Mouse (Mus musculus) cerebellum, postnatal 14 days (tissue): ENCODE measurements around the gene Coq10b.

Experiments
- DNase-seq, 2 experiments: peaks; one replicate each; pipeline ENCODE4 v3.0.0; 2021; ENCODE audit warnings: mixed read lengths in 2 of 2

Gene Coq10b

GRCm38 (mm10) chr1:55052355-55052953 is at the start of gene Coq10b:
TSS of gene Coq10b (plus strand) at chr1:55052770.
- DNase-seq = peak; percentile 98 to 100

- peak in 1 of 2 experiments; percentile 18 for DNase-seq
These were observed 44.3 kb upstream of the Coq10b start for GRCm38 (mm10) chr1:55008313-55008712.

- no peak for DNase-seq
These were observed 40.1 kb upstream of the Coq10b start for GRCm38 (mm10) chr1:55012513-55012912.

- no peak for DNase-seq
These were observed 30.7 kb upstream of the Coq10b start for GRCm38 (mm10) chr1:55021907-55022306.

GRCm38 (mm10) chr1:55025656-55026430 is 26.7 kb upstream of the Coq10b start:
- no peak for DNase-seq

GRCm38 (mm10) chr1:55026444-55027252 is 25.9 kb upstream of the Coq10b start:
- no peak for DNase-seq

GRCm38 (mm10) chr1:55027253-55027801 is 25.2 kb upstream of the Coq10b start, which contains the start of gene Sf3b1:
TSS of gene Sf3b1 (minus strand) at chr1:55027481.
- peak; percentile 96 for DNase-seq

GRCm38 (mm10) chr1:55027966-55028365 is 24.6 kb upstream of the Coq10b start:
- DNase-seq = no peak

- DNase-seq = no peak
These were observed 23.9 kb upstream of the Coq10b start for GRCm38 (mm10) chr1:55028512-55029249.

GRCm38 (mm10) chr1:55029446-55029845 is 23.1 kb upstream of the Coq10b start:
- DNase-seq = no peak

GRCm38 (mm10) chr1:55031026-55031779 is 21.4 kb upstream of the Coq10b start:
- DNase-seq = no peak

GRCm38 (mm10) chr1:55039944-55040343 is 12.6 kb upstream of the Coq10b start:
- DNase-seq = no peak

- DNase-seq = no peak
These were observed 10.9 kb upstream of the Coq10b start for GRCm38 (mm10) chr1:55041691-55042090.

- DNase-seq = no peak
These were observed 10.3 kb upstream of the Coq10b start for GRCm38 (mm10) chr1:55042246-55042645.

- DNase-seq = no peak
These were observed 9.4 kb upstream of the Coq10b start for GRCm38 (mm10) chr1:55043164-55043563.

- no peak for DNase-seq
These were observed 3.6 kb upstream of the Coq10b start for GRCm38 (mm10) chr1:55048841-55049587.

- no peak for DNase-seq
These were observed 899 bp upstream of the Coq10b start for GRCm38 (mm10) chr1:55051671-55052070.

- no peak for DNase-seq
These were observed 435 bp downstream of the Coq10b start for GRCm38 (mm10) chr1:55053005-55053404.

GRCm38 (mm10) chr1:55053596-55053995 is 1.0 kb downstream of the Coq10b start:
- DNase-seq = no peak

- no peak for DNase-seq
These were observed 2.9 kb downstream of the Coq10b start for GRCm38 (mm10) chr1:55055322-55056115.
